Mouse (Mus musculus): ENCODE data around the gene Tomm20. TPM values are rescaled to one million over a fixed set of nuclear protein-coding genes. Genes with fewer than 3 reads are reported as not detected.
"Not testable (repeated sequence)": the region's sequence is repeated elsewhere in the genome, so short reads cannot be mapped to it uniquely, and the experiment has no call there.

The Tomm20 gene
- polyA plus RNA-seq, 1 experiment, result 327 TPM

GRCm38 (mm10) chr8:126883752-126884151, 61.9 kb downstream of the Tomm20 start:
- Histone ChIP-seq H3ac (ENCODE audit: control insufficient read depth, insufficient read length) (no peak overlapping the region), H3K4me3 (no peak overlapping the region), H3K27me3 (ENCODE audit: control insufficient read depth, insufficient read depth, insufficient read length) (no peaks in the 10 kb centered on the region), H3K79me2 (ENCODE audit: control insufficient read depth, insufficient read depth) (no peaks in the 10 kb centered on the region), H3K4me2 (ENCODE audit: low read depth) (no peak overlapping the region), H3K36me3 (ENCODE audit: control insufficient read depth, insufficient read depth) (no peaks in the 10 kb centered on the region)
- TF ChIP-seq E2F4 (IDR thresholded peaks at IDR 0.05; ENCODE audit: insufficient read depth) (no peak), POLR2AphosphoS2 (IDR thresholded peaks at IDR 0.05; ENCODE audit: insufficient read length, low read depth) (no peak), MYOG (IDR thresholded peaks at IDR 0.05; ENCODE audit: control insufficient read depth in 1 of 3, insufficient read depth in 1 of 3, insufficient read length in 2 of 3, low read depth in 2 of 3) (no peak), MAX (IDR thresholded peaks at IDR 0.05; ENCODE audit: low read depth) (no peak), MYOD1 (IDR thresholded peaks at IDR 0.05; ENCODE audit: control insufficient read depth in 1 of 3, insufficient read length in 2 of 3, low read depth in 2 of 3) (no peak), USF1 (IDR thresholded peaks at IDR 0.05; ENCODE audit: low read depth) (no peak), TCF12 (IDR thresholded peaks at IDR 0.05; ENCODE audit: insufficient read depth, poor library complexity, severe bottlenecking) (no peak)

- not testable (repeated sequence) for H3K79me2 ChIP-seq (ENCODE audit: control insufficient read depth, insufficient read depth); H3K27me3 ChIP-seq (ENCODE audit: control insufficient read depth, insufficient read depth, insufficient read length); H3K4me3 ChIP-seq; H3K4me2 ChIP-seq (ENCODE audit: low read depth); H3ac ChIP-seq (ENCODE audit: control insufficient read depth, insufficient read length); H3K36me3 ChIP-seq (ENCODE audit: control insufficient read depth, insufficient read depth)
Observed at GRCm38 (mm10) chr8:126882586-126882985, 63.1 kb downstream of the Tomm20 start.

GRCm38 (mm10) chr8:126881641-126882140, 64.0 kb downstream of the Tomm20 start:
- Histone ChIP-seq H3K4me3 (no peak overlapping the region), H3K79me2 (ENCODE audit: control insufficient read depth, insufficient read depth) (no peaks in the 10 kb centered on the region), H3K4me2 (ENCODE audit: low read depth) (peak overlapping the region; percentile 31), H3K27me3 (ENCODE audit: control insufficient read depth, insufficient read depth, insufficient read length) (no peaks in the 10 kb centered on the region), H3ac (ENCODE audit: control insufficient read depth, insufficient read length) (no peak overlapping the region), H3K36me3 (ENCODE audit: control insufficient read depth, insufficient read depth) (no peaks in the 10 kb centered on the region)
- no peak for TF ChIP-seq POLR2AphosphoS2 (IDR thresholded peaks at IDR 0.05; ENCODE audit: insufficient read length, low read depth)
- peak in 2 of 3 experiments; percentile 36 to 69 for TF ChIP-seq MYOD1 (IDR thresholded peaks at IDR 0.05; ENCODE audit: control insufficient read depth in 1 of 3, insufficient read length in 2 of 3, low read depth in 2 of 3)
- peak; percentile 52; the same call in 1 of the 2 replicates for TF ChIP-seq CEBPB (IDR thresholded peaks at IDR 0.05; ENCODE audit: insufficient read depth, poor library complexity, severe bottlenecking)
- TF ChIP-seq TCF3 (IDR thresholded peaks at IDR 0.05; ENCODE audit: insufficient read length, low read depth), result no peak
- TF ChIP-seq MAX (IDR thresholded peaks at IDR 0.05; ENCODE audit: low read depth), result no peak
- TF ChIP-seq MYOG (IDR thresholded peaks at IDR 0.05; ENCODE audit: control insufficient read depth in 1 of 3, insufficient read depth in 1 of 3, insufficient read length in 2 of 3, low read depth in 2 of 3), result peak in 1 of 3 experiments; percentile 66
- TF ChIP-seq POLR2A (IDR thresholded peaks at IDR 0.05; ENCODE audit: insufficient read length, low read depth), result no peak
- peak; percentile 84 for TF ChIP-seq USF1 (IDR thresholded peaks at IDR 0.05; ENCODE audit: low read depth)

Other genes starting within 250 kb of the Tomm20 start
- gene Rbm34, start 25.2 kb upstream of the Tomm20 start, polyA plus RNA-seq (2012; fragmentation: generic; extraction: Trizol), result 4.9 TPM
- gene Pard3, start 118.0 kb upstream of the Tomm20 start, polyA plus RNA-seq (2012; fragmentation: generic; extraction: Trizol), result 24.3 TPM

Data from myocyte (in vitro differentiated cells).